Mouse (Mus musculus): ENCODE results near the gene Fxr1. TPM values are rescaled to one million over a fixed set of nuclear protein-coding genes. Genes with fewer than 3 reads are reported as not detected.
"Not testable (repeated sequence)": the region's sequence is repeated elsewhere in the genome, so short reads cannot be mapped to it uniquely, and the experiment has no call there.

Gene Fxr1
- polyA plus RNA-seq, 1 experiment from 2014 or later = 69.3 TPM

GRCm38 (mm10) chr3:34030601-34031000 is 10.9 kb downstream of the Fxr1 start:
- DNase-seq (ENCODE audit: low spot score) = no peak
- no peak overlapping the region for H3K4me2 ChIP-seq (ENCODE audit: low read depth, low read length, severe bottlenecking)

GRCm38 (mm10) chr3:34033720-34034364 is 14.1 kb downstream of the Fxr1 start:
- DNase-seq (ENCODE audit: low spot score) = no peak
- no peak overlapping the region for H3K27ac ChIP-seq (ENCODE audit: low read depth, low read length)
- H3K27me3 ChIP-seq (ENCODE audit: control insufficient read depth, insufficient read depth, low read length) = no peaks in the 10 kb centered on the region
- H3K9me3 ChIP-seq (ENCODE audit: control insufficient read depth, low read length) = no peaks in the 10 kb centered on the region
- whole genome bisulfite sequencing = 85% methylated on average over 3 of the region's 3 CpGs
- no peak overlapping the region for H3K4me2 ChIP-seq (ENCODE audit: low read depth, low read length, severe bottlenecking)
- no peak overlapping the region for H3K4me3 ChIP-seq (ENCODE audit: low read depth, low read length)
- ATAC-seq (replicated peaks; ENCODE audit: low FRiP score) = no peak
- H3K4me1 ChIP-seq (replicated peaks; ENCODE audit: control insufficient read depth, insufficient read depth, low read length) = no peaks in the 10 kb centered on the region
- H3K9ac ChIP-seq (ENCODE audit: low read length) = no peak overlapping the region
- no peaks in the 10 kb centered on the region for H3K36me3 ChIP-seq (ENCODE audit: control insufficient read depth, insufficient read depth, low read length)

More at GRCm38 (mm10) chr3:34030601-34031000, 10.9 kb downstream of the Fxr1 start:
- Histone ChIP-seq H3K27me3 (ENCODE audit: control insufficient read depth, insufficient read depth, low read length) (no peaks in the 10 kb centered on the region), H3K36me3 (ENCODE audit: control insufficient read depth, insufficient read depth, low read length) (no peaks in the 10 kb centered on the region), H3K9ac (ENCODE audit: low read length) (no peak overlapping the region), H3K27ac (ENCODE audit: low read depth, low read length) (no peak overlapping the region), H3K4me3 (ENCODE audit: low read depth, low read length) (no peak overlapping the region), H3K4me1 (replicated peaks; ENCODE audit: control insufficient read depth, insufficient read depth, low read length) (no peaks in the 10 kb centered on the region), H3K9me3 (ENCODE audit: control insufficient read depth, low read length) (no peaks in the 10 kb centered on the region)
- 94% methylated on average over 3 of the region's 3 CpGs for WGBS
- ATAC-seq (replicated peaks; ENCODE audit: low FRiP score) = no peak

- Histone ChIP-seq H3K9ac (ENCODE audit: low read length) (no peak overlapping the region), H3K36me3 (ENCODE audit: control insufficient read depth, insufficient read depth, low read length) (no peaks in the 10 kb centered on the region), H3K4me1 (replicated peaks; ENCODE audit: control insufficient read depth, insufficient read depth, low read length) (no peaks in the 10 kb centered on the region), H3K27ac (ENCODE audit: low read depth, low read length) (no peak overlapping the region), H3K4me3 (ENCODE audit: low read depth, low read length) (no peak overlapping the region), H3K27me3 (ENCODE audit: control insufficient read depth, insufficient read depth, low read length) (no peaks in the 10 kb centered on the region), H3K4me2 (ENCODE audit: low read depth, low read length, severe bottlenecking) (no peak overlapping the region), H3K9me3 (ENCODE audit: control insufficient read depth, low read length) (no peaks in the 10 kb centered on the region)
- ATAC-seq (replicated peaks; ENCODE audit: low FRiP score) = no peak
- WGBS = 91% methylated on average over 1 of the region's 1 CpGs
- no peak for DNase-seq (ENCODE audit: low spot score)
Measured at GRCm38 (mm10) chr3:34034803-34035202, 15.1 kb downstream of the Fxr1 start.

- no peaks in the 10 kb centered on the region for H3K4me1 ChIP-seq (replicated peaks; ENCODE audit: control insufficient read depth, insufficient read depth, low read length)
- no peaks in the 10 kb centered on the region for H3K27me3 ChIP-seq (ENCODE audit: control insufficient read depth, insufficient read depth, low read length)
- H3K9me3 ChIP-seq (ENCODE audit: control insufficient read depth, low read length) = no peaks in the 10 kb centered on the region
- no peak overlapping the region for H3K4me3 ChIP-seq (ENCODE audit: low read depth, low read length)
- no peak overlapping the region for H3K27ac ChIP-seq (ENCODE audit: low read depth, low read length)
- 80% methylated on average over 3 of the region's 3 CpGs for WGBS
- no peak for ATAC-seq (replicated peaks; ENCODE audit: low FRiP score)
- no peak overlapping the region for H3K4me2 ChIP-seq (ENCODE audit: low read depth, low read length, severe bottlenecking)
- no peaks in the 10 kb centered on the region for H3K36me3 ChIP-seq (ENCODE audit: control insufficient read depth, insufficient read depth, low read length)
- no peak overlapping the region for H3K9ac ChIP-seq (ENCODE audit: low read length)
- no peak for DNase-seq (ENCODE audit: low spot score)
Measured at GRCm38 (mm10) chr3:34035706-34036105, 16.0 kb downstream of the Fxr1 start.

GRCm38 (mm10) chr3:34041990-34042389 is 22.2 kb downstream of the Fxr1 start:
- Histone ChIP-seq H3K4me1 (replicated peaks; ENCODE audit: control insufficient read depth, insufficient read depth, low read length) (no peaks in the 10 kb centered on the region), H3K4me2 (ENCODE audit: low read depth, low read length, severe bottlenecking) (no peak overlapping the region), H3K9me3 (ENCODE audit: control insufficient read depth, low read length) (no peaks in the 10 kb centered on the region), H3K4me3 (ENCODE audit: low read depth, low read length) (no peak overlapping the region), H3K27me3 (ENCODE audit: control insufficient read depth, insufficient read depth, low read length) (no peaks in the 10 kb centered on the region), H3K36me3 (ENCODE audit: control insufficient read depth, insufficient read depth, low read length) (no peaks in the 10 kb centered on the region; the same call in 1 of the 2 replicates), H3K27ac (ENCODE audit: low read depth, low read length) (no peak overlapping the region), H3K9ac (ENCODE audit: low read length) (no peak overlapping the region)
- ATAC-seq (replicated peaks; ENCODE audit: low FRiP score) (no peak), DNase-seq (ENCODE audit: low spot score) (no peak)
- 97% methylated on average over 4 of the region's 4 CpGs for WGBS

- Histone ChIP-seq H3K27ac (ENCODE audit: low read depth, low read length) (no peak overlapping the region), H3K27me3 (ENCODE audit: control insufficient read depth, insufficient read depth, low read length) (no peaks in the 10 kb centered on the region), H3K4me1 (replicated peaks; ENCODE audit: control insufficient read depth, insufficient read depth, low read length) (no peaks in the 10 kb centered on the region), H3K9me3 (ENCODE audit: control insufficient read depth, low read length) (no peaks in the 10 kb centered on the region), H3K4me2 (ENCODE audit: low read depth, low read length, severe bottlenecking) (no peak overlapping the region), H3K36me3 (ENCODE audit: control insufficient read depth, insufficient read depth, low read length) (peaks cover 10% of the 10 kb centered on the region), H3K9ac (ENCODE audit: low read length) (no peak overlapping the region), H3K4me3 (ENCODE audit: low read depth, low read length) (no peak overlapping the region)
- ATAC-seq (replicated peaks; ENCODE audit: low FRiP score) (no peak), DNase-seq (ENCODE audit: low spot score) (no peak)
- 92% methylated on average over 2 of the region's 2 CpGs for WGBS
Measured at GRCm38 (mm10) chr3:34062352-34062751, 42.6 kb downstream of the Fxr1 start.

GRCm38 (mm10) chr3:34068943-34069342 is 49.2 kb downstream of the Fxr1 start:
- H3K27ac ChIP-seq (ENCODE audit: low read depth, low read length); H3K27me3 ChIP-seq (ENCODE audit: control insufficient read depth, insufficient read depth, low read length); H3K9me3 ChIP-seq (ENCODE audit: control insufficient read depth, low read length); H3K36me3 ChIP-seq (ENCODE audit: control insufficient read depth, insufficient read depth, low read length); H3K4me2 ChIP-seq (ENCODE audit: low read depth, low read length, severe bottlenecking); H3K9ac ChIP-seq (ENCODE audit: low read length); ATAC-seq (replicated peaks; ENCODE audit: low FRiP score); DNase-seq (ENCODE audit: low spot score); H3K4me3 ChIP-seq (ENCODE audit: low read depth, low read length); H3K4me1 ChIP-seq (replicated peaks; ENCODE audit: control insufficient read depth, insufficient read depth, low read length): not testable (repeated sequence)
- WGBS = 93% methylated on average over 7 of the region's 7 CpGs

- no peaks in the 10 kb centered on the region; the same call in 1 of the 2 replicates for H3K36me3 ChIP-seq (ENCODE audit: control insufficient read depth, insufficient read depth, low read length)
- no peak overlapping the region for H3K9ac ChIP-seq (ENCODE audit: low read length)
- no peaks in the 10 kb centered on the region for H3K9me3 ChIP-seq (ENCODE audit: control insufficient read depth, low read length)
- WGBS = 95% methylated on average over 6 of the region's 6 CpGs
- H3K4me1 ChIP-seq (replicated peaks; ENCODE audit: control insufficient read depth, insufficient read depth, low read length) = no peaks in the 10 kb centered on the region
- no peak overlapping the region for H3K27ac ChIP-seq (ENCODE audit: low read depth, low read length)
- no peaks in the 10 kb centered on the region for H3K27me3 ChIP-seq (ENCODE audit: control insufficient read depth, insufficient read depth, low read length)
- ATAC-seq (replicated peaks; ENCODE audit: low FRiP score) (no peak), DNase-seq (ENCODE audit: low spot score) (no peak)
- H3K4me2 ChIP-seq (ENCODE audit: low read depth, low read length, severe bottlenecking) = no peak overlapping the region
- no peak overlapping the region for H3K4me3 ChIP-seq (ENCODE audit: low read depth, low read length)
Measured at GRCm38 (mm10) chr3:34072726-34073125, 53.0 kb downstream of the Fxr1 start.

All from forebrain, embryonic 11.5 days (tissue).